12 mouse cellular contexts compared by ENCODE assay signal in genomic region chr10:69686336-69686735, GRCm38 (mm10).
"Had no signal": no experiment of that assay in that cellular context is flagged by ENCODE, and none has a peak within 500 bp of the region (broad histone marks: within the 10 kb centered on the region; RNA-seq: fewer than 3 reads in every experiment).

No protein-coding gene starts in this region.

- H3K4me3 ChIP-seq: limb, embryonic 13.5 days; liver, embryonic 13.5 days; midbrain, embryonic 13.5 days; myocyte; neural tube, embryonic 12.5 days had no signal

- H3K36me3 ChIP-seq: limb, embryonic 13.5 days; liver, embryonic 13.5 days; midbrain, embryonic 13.5 days; neural tube, embryonic 12.5 days had no signal

- H3K27me3 ChIP-seq: liver, embryonic 13.5 days; midbrain, embryonic 13.5 days; neural tube, embryonic 12.5 days had no signal

- H3K4me1 ChIP-seq: liver, embryonic 13.5 days had no signal

- H3K27ac ChIP-seq: limb, embryonic 13.5 days; liver, embryonic 13.5 days; midbrain, embryonic 13.5 days; neural tube, embryonic 12.5 days had no signal

- H3K9me3 ChIP-seq: liver, embryonic 13.5 days had no signal

- ATAC-seq: midbrain, embryonic 13.5 days had no signal

- H3K9ac ChIP-seq: limb, embryonic 13.5 days; liver, embryonic 13.5 days; midbrain, embryonic 13.5 days; neural tube, embryonic 12.5 days had no signal

- H3K4me2 ChIP-seq: limb, embryonic 13.5 days; liver, embryonic 13.5 days; midbrain, embryonic 13.5 days; neural tube, embryonic 12.5 days had no signal

- DNase-seq: kidney, adult 2 months; kidney, postnatal 25 days; left cerebral cortex, postnatal 4 days; liver, embryonic 13.5 days; lung, adult 18-20 months; spleen, adult 18-20 months; thymus, adult 2 months; thymus, postnatal 36 days had no signal
